Mouse (Mus musculus): ENCODE data around the gene Dph1. TPM values are rescaled to one million over a fixed set of nuclear protein-coding genes. Genes with fewer than 3 reads are reported as not detected.
"Not testable (repeated sequence)": the region's sequence is repeated elsewhere in the genome, so short reads cannot be mapped to it uniquely, and the experiment has no call there.

Gene Dph1
- polyA plus RNA-seq, 1 experiment from 2014 or later: 19.7 TPM

DNA sequence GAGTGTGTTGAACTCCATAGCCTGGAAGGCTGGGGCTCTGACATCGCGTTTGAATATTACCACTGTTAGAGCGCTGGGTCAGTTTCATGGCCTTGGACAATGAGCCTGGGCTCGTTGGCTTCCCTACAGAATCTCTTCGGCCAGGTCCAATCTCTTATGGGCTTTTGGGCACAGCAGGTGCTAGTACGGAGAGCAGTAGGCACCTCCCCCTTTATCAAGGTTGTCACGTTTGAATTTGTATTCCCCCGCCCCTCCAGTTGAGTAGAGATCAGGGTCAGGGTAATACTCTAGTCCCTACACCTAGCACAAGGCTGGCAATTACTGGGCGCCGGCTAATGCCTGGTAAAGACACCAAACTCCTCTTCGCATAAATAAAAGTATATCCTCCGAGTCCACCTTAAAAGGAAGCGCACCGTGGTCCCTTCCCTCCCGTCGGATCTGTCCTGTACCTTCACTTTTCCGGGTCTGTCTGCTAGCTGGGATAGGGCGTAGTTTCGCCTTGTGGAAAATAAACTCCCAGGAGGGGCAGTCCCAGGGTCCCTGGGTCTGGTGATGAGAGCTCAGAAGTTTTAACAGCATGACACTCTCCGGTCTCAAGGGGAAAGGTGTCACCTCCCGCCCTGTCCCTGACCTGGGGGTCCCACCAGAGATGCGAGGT, 1.2 kb downstream of the Dph1 start:
- Histone ChIP-seq H3K4me3 (ENCODE audit: low read length) (peak overlapping the region; percentile 75), H3K4me1 (ENCODE audit: control insufficient read depth, insufficient read depth, low read length) (peaks cover 31% of the 10 kb centered on the region), H3K27me3 (ENCODE audit: control insufficient read depth, insufficient read depth, low read length) (no peaks in the 10 kb centered on the region), H3K9me3 (replicated peaks; ENCODE audit: control insufficient read depth, low read length) (no peaks in the 10 kb centered on the region), H3K9ac (ENCODE audit: low read length) (peak overlapping the region; percentile 76), H3K4me2 (ENCODE audit: low read depth, low read length) (peak overlapping the region; percentile 90), H3K27ac (ENCODE audit: low read length) (peak overlapping the region; percentile 78), H3K36me3 (ENCODE audit: control insufficient read depth, insufficient read depth) (0 out of 2 replicates have a peak, but pooled peaks cover 2% of the 10 kb centered on the region)
- no peak for ATAC-seq (replicated peaks; ENCODE audit: extremely low read depth, insufficient read depth, low FRiP score)
- under 1% methylated on average over 22 of the region's 22 CpGs for WGBS

DNA sequence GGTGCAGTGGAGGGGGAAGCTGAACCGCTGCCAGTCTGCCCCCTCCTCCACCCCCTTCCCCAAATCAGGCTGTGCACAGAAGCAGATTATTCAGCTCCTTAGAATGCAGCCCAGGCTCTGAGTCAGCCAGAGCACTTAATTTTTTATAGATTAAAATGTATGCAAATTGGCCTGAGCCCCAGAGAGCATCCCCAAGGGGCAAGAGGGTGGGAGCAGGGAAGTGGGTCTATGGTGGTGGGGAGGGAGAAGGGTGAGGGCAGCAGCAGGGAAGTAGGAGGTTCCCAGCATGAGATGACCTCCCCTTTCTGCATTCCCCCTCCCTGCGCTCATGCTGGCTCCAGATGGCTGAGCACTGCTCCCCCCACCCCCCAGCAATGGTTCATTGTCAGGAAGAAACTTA, 6.1 kb downstream of the Dph1 start:
- Histone ChIP-seq H3K4me2 (ENCODE audit: low read depth, low read length) (no peak overlapping the region), H3K27me3 (ENCODE audit: control insufficient read depth, insufficient read depth, low read length) (no peaks in the 10 kb centered on the region), H3K9me3 (replicated peaks; ENCODE audit: control insufficient read depth, low read length) (no peaks in the 10 kb centered on the region), H3K9ac (ENCODE audit: low read length) (no peak overlapping the region), H3K27ac (ENCODE audit: low read length) (no peak overlapping the region), H3K4me1 (ENCODE audit: control insufficient read depth, insufficient read depth, low read length) (peaks cover 8% of the 10 kb centered on the region), H3K4me3 (ENCODE audit: low read length) (no peak overlapping the region), H3K36me3 (ENCODE audit: control insufficient read depth, insufficient read depth) (peaks cover 15% of the 10 kb centered on the region)
- WGBS: 89% methylated on average over 2 of the region's 2 CpGs
- ATAC-seq (replicated peaks; ENCODE audit: extremely low read depth, insufficient read depth, low FRiP score): 0 out of 2 replicates have a peak, but pooled peaks have one; percentile 12

GRCm38 (mm10) chr11:75184573-75184972, 6.5 kb downstream of the Dph1 start:
- Histone ChIP-seq H3K9ac (ENCODE audit: low read length) (no peak overlapping the region), H3K4me1 (ENCODE audit: control insufficient read depth, insufficient read depth, low read length) (peaks cover 7% of the 10 kb centered on the region), H3K27me3 (ENCODE audit: control insufficient read depth, insufficient read depth, low read length) (no peaks in the 10 kb centered on the region), H3K27ac (ENCODE audit: low read length) (no peak overlapping the region), H3K4me2 (ENCODE audit: low read depth, low read length) (no peak overlapping the region), H3K36me3 (ENCODE audit: control insufficient read depth, insufficient read depth) (peaks cover 15% of the 10 kb centered on the region), H3K4me3 (ENCODE audit: low read length) (no peak overlapping the region), H3K9me3 (replicated peaks; ENCODE audit: control insufficient read depth, low read length) (no peaks in the 10 kb centered on the region)
- 83% methylated on average over 5 of the region's 5 CpGs for WGBS
- no peak for ATAC-seq (replicated peaks; ENCODE audit: extremely low read depth, insufficient read depth, low FRiP score)

DNA sequence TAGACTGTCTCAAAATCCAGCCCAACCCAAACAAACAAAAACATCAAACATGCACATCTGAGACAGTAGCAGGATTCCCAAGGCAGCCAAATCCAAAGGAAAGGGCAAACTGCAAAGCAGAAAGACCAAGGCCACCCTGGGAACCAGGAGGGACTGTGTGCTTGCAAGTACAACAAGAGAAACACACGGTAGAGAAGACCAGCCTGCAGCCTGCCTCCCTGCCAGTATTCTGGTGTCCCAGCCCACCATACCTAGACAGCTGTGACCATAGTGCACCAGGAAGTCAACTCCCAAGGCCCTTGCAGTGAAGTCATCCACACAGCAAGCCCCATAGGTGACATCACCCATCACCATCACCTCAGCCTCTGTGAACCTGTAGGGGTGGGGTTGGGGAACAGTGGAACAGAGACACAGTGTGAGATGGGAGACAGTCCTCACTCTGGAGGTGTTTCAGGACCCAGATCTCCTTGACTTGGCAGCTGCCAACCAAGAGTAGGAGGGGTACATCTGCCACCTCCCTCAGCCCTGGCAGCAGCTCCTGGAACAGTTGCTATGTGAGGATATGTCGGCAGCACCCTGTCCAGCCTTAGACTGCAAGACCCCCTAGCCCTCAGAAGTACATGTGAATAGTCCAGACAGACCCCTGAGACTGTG, 7.0 kb downstream of the Dph1 start:
- no peak overlapping the region for H3K27ac ChIP-seq (ENCODE audit: low read length)
- H3K4me2 ChIP-seq (ENCODE audit: low read depth, low read length): no peak overlapping the region
- no peak overlapping the region for H3K9ac ChIP-seq (ENCODE audit: low read length)
- peaks cover 15% of the 10 kb centered on the region for H3K36me3 ChIP-seq (ENCODE audit: control insufficient read depth, insufficient read depth)
- ATAC-seq (replicated peaks; ENCODE audit: extremely low read depth, insufficient read depth, low FRiP score): no peak
- H3K9me3 ChIP-seq (replicated peaks; ENCODE audit: control insufficient read depth, low read length): no peaks in the 10 kb centered on the region
- no peaks in the 10 kb centered on the region for H3K27me3 ChIP-seq (ENCODE audit: control insufficient read depth, insufficient read depth, low read length)
- H3K4me1 ChIP-seq (ENCODE audit: control insufficient read depth, insufficient read depth, low read length): peaks cover 7% of the 10 kb centered on the region
- WGBS: 81% methylated on average over 2 of the region's 2 CpGs
- no peak overlapping the region for H3K4me3 ChIP-seq (ENCODE audit: low read length)

DNA sequence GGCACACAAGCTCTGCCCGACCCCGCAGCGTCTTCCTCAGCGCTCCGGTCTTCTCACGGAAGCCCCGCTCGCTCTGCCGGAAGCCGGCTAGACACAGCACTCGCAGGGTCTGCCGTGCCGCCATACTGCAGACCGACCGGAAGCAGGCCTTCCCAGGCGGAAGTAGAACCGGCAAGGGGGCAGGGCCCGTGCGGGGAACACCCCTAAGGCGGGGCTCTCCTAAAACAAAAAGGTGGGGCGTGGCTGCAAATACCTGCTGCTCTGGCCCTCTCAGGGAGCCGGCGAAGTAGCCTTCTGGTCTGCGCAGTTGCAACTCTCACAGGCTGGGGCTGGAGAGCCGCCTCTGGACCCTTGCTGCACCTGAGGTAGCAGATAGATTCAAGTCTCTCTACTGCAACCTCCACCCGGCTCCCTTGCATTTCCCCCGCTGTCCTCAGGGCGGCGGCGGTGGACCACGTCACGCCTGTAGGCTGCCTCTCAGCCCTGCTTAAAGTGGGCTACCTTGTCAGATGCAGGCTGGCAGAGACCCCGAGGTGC, 12.3 kb downstream of the Dph1 start, which contains the start of gene Ovca2:
TSS of gene Ovca2 (minus strand) at position 164 of the 537 bp plus-strand sequence.
- H3K4me3 ChIP-seq (ENCODE audit: low read length): peak within 1 kb of the TSS; percentile 72
- H3K4me2 ChIP-seq (ENCODE audit: low read depth, low read length): peak within 1 kb of the TSS; percentile 78
- H3K9me3 ChIP-seq (replicated peaks; ENCODE audit: control insufficient read depth, low read length): no peaks in the 10 kb centered on the region
- peaks cover 15% of the 10 kb centered on the region for H3K36me3 ChIP-seq (ENCODE audit: control insufficient read depth, insufficient read depth)
- ATAC-seq (replicated peaks; ENCODE audit: extremely low read depth, insufficient read depth, low FRiP score): peak; percentile 94
- H3K4me1 ChIP-seq (ENCODE audit: control insufficient read depth, insufficient read depth, low read length): peaks cover 18% of the 10 kb centered on the region
- no peaks in the 10 kb centered on the region for H3K27me3 ChIP-seq (ENCODE audit: control insufficient read depth, insufficient read depth, low read length)
- H3K27ac ChIP-seq (ENCODE audit: low read length): peak within 1 kb of the TSS; percentile 53
- peak within 1 kb of the TSS; percentile 84 for H3K9ac ChIP-seq (ENCODE audit: low read length)
- 2% methylated on average over 33 of the region's 33 CpGs for WGBS

GRCm38 (mm10) chr11:75178011-75178410, 13.0 kb downstream of the Dph1 start:
- Histone ChIP-seq H3K27me3 (ENCODE audit: control insufficient read depth, insufficient read depth, low read length) (peaks cover 1% of the 10 kb centered on the region; the same call in 1 of the 2 replicates), H3K36me3 (ENCODE audit: control insufficient read depth, insufficient read depth) (peaks cover 11% of the 10 kb centered on the region), H3K4me3 (ENCODE audit: low read length) (peak overlapping the region; percentile 72), H3K27ac (ENCODE audit: low read length) (peak overlapping the region; percentile 53), H3K9ac (ENCODE audit: low read length) (peak overlapping the region; percentile 84), H3K4me2 (ENCODE audit: low read depth, low read length) (peak overlapping the region; percentile 78), H3K9me3 (replicated peaks; ENCODE audit: control insufficient read depth, low read length) (no peaks in the 10 kb centered on the region), H3K4me1 (ENCODE audit: control insufficient read depth, insufficient read depth, low read length) (peaks cover 20% of the 10 kb centered on the region)
- ATAC-seq (replicated peaks; ENCODE audit: extremely low read depth, insufficient read depth, low FRiP score): no peak
- WGBS: 45% methylated on average over 12 of the region's 12 CpGs

DNA sequence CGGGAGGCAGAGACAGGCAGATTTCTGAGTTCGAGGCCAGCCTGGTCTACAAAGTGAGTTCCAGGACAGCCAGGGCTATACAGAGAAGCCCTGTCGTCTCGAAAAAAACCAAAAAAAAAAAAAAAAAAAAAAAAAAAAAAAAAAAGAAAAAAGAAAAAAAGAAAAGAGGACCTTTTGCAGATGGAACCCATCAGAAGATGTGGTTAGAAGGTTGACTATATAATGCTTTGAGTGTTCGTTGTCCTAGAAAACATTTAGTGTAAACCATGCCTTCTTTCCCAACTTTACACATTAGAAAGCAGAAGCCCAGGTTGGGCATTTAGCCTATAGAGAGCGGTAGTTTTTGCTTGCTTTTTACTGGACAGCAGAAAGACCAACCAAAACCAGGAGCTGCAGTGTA, 16.5 kb downstream of the Dph1 start:
- peaks cover 40% of the 10 kb centered on the region for H3K4me1 ChIP-seq (ENCODE audit: control insufficient read depth, insufficient read depth, low read length)
- H3K9me3 ChIP-seq (replicated peaks; ENCODE audit: control insufficient read depth, low read length); ATAC-seq (replicated peaks; ENCODE audit: extremely low read depth, insufficient read depth, low FRiP score); H3K4me2 ChIP-seq (ENCODE audit: low read depth, low read length); H3K4me3 ChIP-seq (ENCODE audit: low read length); H3K36me3 ChIP-seq (ENCODE audit: control insufficient read depth, insufficient read depth); H3K27ac ChIP-seq (ENCODE audit: low read length); H3K9ac ChIP-seq (ENCODE audit: low read length): not testable (repeated sequence)
- peaks cover 19% of the 10 kb centered on the region for H3K27me3 ChIP-seq (ENCODE audit: control insufficient read depth, insufficient read depth, low read length)
- 67% methylated on average over 6 of the region's 6 CpGs for WGBS

GRCm38 (mm10) chr11:75173799-75174165, 17.3 kb downstream of the Dph1 start:
- H3K9ac ChIP-seq (ENCODE audit: low read length): no peak overlapping the region
- no peaks in the 10 kb centered on the region for H3K9me3 ChIP-seq (replicated peaks; ENCODE audit: control insufficient read depth, low read length)
- WGBS: 2% methylated on average over 15 of the region's 15 CpGs
- H3K4me3 ChIP-seq (ENCODE audit: low read length): peak overlapping the region; percentile 56
- H3K27me3 ChIP-seq (ENCODE audit: control insufficient read depth, insufficient read depth, low read length): peaks cover 22% of the 10 kb centered on the region
- H3K36me3 ChIP-seq (ENCODE audit: control insufficient read depth, insufficient read depth): 0 out of 2 replicates have a peak, but pooled peaks cover 4% of the 10 kb centered on the region
- H3K27ac ChIP-seq (ENCODE audit: low read length): no peak overlapping the region
- peak overlapping the region; percentile 89 for H3K4me2 ChIP-seq (ENCODE audit: low read depth, low read length)
- H3K4me1 ChIP-seq (ENCODE audit: control insufficient read depth, insufficient read depth, low read length): peaks cover 37% of the 10 kb centered on the region
- no peak for ATAC-seq (replicated peaks; ENCODE audit: extremely low read depth, insufficient read depth, low FRiP score)
